Mouse (Mus musculus) heart, embryonic 15.5 days (tissue): Measurements from ENCODE around the gene Tex46. TPM values are rescaled to one million over a fixed set of nuclear protein-coding genes. Genes with fewer than 3 reads are reported as not detected.

Source experiments
- ATAC-seq: fragments of 200-750 bp; cut with Nextera tagmentation; replicated peaks from 2 replicates; pipeline ENCODE4 v1.8.0; 2017; ENCODE audit warnings: low read depth, moderate TSS enrichment; ENCODE audit not compliant: insufficient number of reproducible peaks, insufficient read depth, low FRiP score
- H3K27ac ChIP-seq: fragments of 300-500 bp; sonication (generic); 2 replicates; pipeline ENCODE4 v1.5.1; 2015; ENCODE audit warnings: mild to moderate bottlenecking, inconsistent platforms
- H3K27me3 ChIP-seq: fragments of 300-500 bp; sonication (generic); 2 replicates; pipeline ENCODE4 v1.6.1; 2015; ENCODE audit warnings: inconsistent platforms
- H3K36me3 ChIP-seq: fragments of 300-500 bp; sonication (generic); 2 replicates; pipeline ENCODE4 v1.6.1; 2015; ENCODE audit warnings: mild to moderate bottlenecking, inconsistent platforms
- H3K4me1 ChIP-seq: fragments of 300-500 bp; sonication (generic); replicated peaks from 2 replicates; pipeline ENCODE4 v1.6.1; 2015; ENCODE audit warnings: inconsistent platforms
- H3K4me2 ChIP-seq: fragments of 300-500 bp; sonication (generic); 2 replicates; pipeline ENCODE4 v1.6.1; 2015; ENCODE audit warnings: inconsistent platforms, mild to moderate bottlenecking, moderate library complexity
- H3K4me3 ChIP-seq: fragments of 300-500 bp; sonication (generic); 2 replicates; pipeline ENCODE4 v1.5.1; 2015; ENCODE audit warnings: mild to moderate bottlenecking, inconsistent platforms
- H3K9ac ChIP-seq: fragments of 300-500 bp; sonication (generic); 2 replicates; pipeline ENCODE4 v1.6.1; 2015; ENCODE audit warnings: mild to moderate bottlenecking, inconsistent platforms
- H3K9me3 ChIP-seq: fragments of 300-500 bp; sonication (generic); replicated peaks from 2 replicates; pipeline ENCODE4 v1.6.1; 2016; ENCODE audit warnings: inconsistent platforms
- WGBS: fragments of 180-500 bp; shearing (Covaris S2); methylation state at CpG from one replicate; pipeline ENCODE4 v1.1.7; 2015; ENCODE audit warnings: mixed read lengths; 5-methylcytosine and 5-hydroxymethylcytosine counted together
- polyA plus RNA-seq: library from polyadenylated mRNA; unstranded; fragments of >200 nt; fragmentation: Nextera tagmentation; extraction: Ambion mirVana; gene quantifications from 2 replicates; pipeline ENCODE4 v1.2.1, GENCODE M21; 2015

Tex46 gene
- polyA plus RNA-seq, 1 experiment from 2014 or later: not detected

GRCm38 (mm10) chr4:136600536-136600935, 9.7 kb upstream of the Tex46 start:
- H3K9me3 ChIP-seq: no peaks in the 10 kb centered on the region
- no peak overlapping the region for H3K27ac ChIP-seq
- no peak overlapping the region for H3K9ac ChIP-seq
- peak overlapping the region; percentile 64 for H3K4me2 ChIP-seq
- H3K4me3 ChIP-seq: peak overlapping the region; percentile 83
- H3K27me3 ChIP-seq: no peaks in the 10 kb centered on the region
- H3K4me1 ChIP-seq: peaks cover 25% of the 10 kb centered on the region
- WGBS: 83% methylated on average over 2 of the region's 2 CpGs
- no peak for ATAC-seq
- no peaks in the 10 kb centered on the region for H3K36me3 ChIP-seq

- no peak for ATAC-seq
- peaks cover 23% of the 10 kb centered on the region for H3K4me1 ChIP-seq
- WGBS: 2% methylated on average over 13 of the region's 13 CpGs
- no peaks in the 10 kb centered on the region for H3K9me3 ChIP-seq
- H3K27ac ChIP-seq: peak overlapping the region; percentile 90
- H3K36me3 ChIP-seq: no peaks in the 10 kb centered on the region
- peak overlapping the region; percentile 83 for H3K4me3 ChIP-seq
- H3K9ac ChIP-seq: peak overlapping the region; percentile 97
- H3K27me3 ChIP-seq: no peaks in the 10 kb centered on the region
- peak overlapping the region; percentile 64 for H3K4me2 ChIP-seq
These were observed 8.8 kb upstream of the Tex46 start for GRCm38 (mm10) chr4:136601476-136601875.

- Histone ChIP-seq H3K4me1 (peaks cover 23% of the 10 kb centered on the region), H3K27me3 (no peaks in the 10 kb centered on the region), H3K9ac (peak overlapping the region; percentile 97), H3K4me2 (peak overlapping the region; percentile 64), H3K36me3 (no peaks in the 10 kb centered on the region), H3K9me3 (no peaks in the 10 kb centered on the region), H3K27ac (peak overlapping the region; percentile 90), H3K4me3 (peak overlapping the region; percentile 83)
- WGBS: under 1% methylated on average over 66 of the region's 68 CpGs
- peak; percentile 68 for ATAC-seq
These were observed 8.2 kb upstream of the Tex46 start for GRCm38 (mm10) chr4:136602018-136602554.

- ATAC-seq: peak; percentile 80
- Histone ChIP-seq H3K4me1 (peaks cover 20% of the 10 kb centered on the region), H3K9me3 (no peaks in the 10 kb centered on the region), H3K9ac (peak within 1 kb of the TSS; percentile 97), H3K4me3 (peak within 1 kb of the TSS; percentile 83), H3K4me2 (peak within 1 kb of the TSS; percentile 64), H3K27ac (peak within 1 kb of the TSS; percentile 90), H3K27me3 (no peaks in the 10 kb centered on the region), H3K36me3 (no peaks in the 10 kb centered on the region)
- WGBS: under 1% methylated on average over 45 of the region's 45 CpGs
These were observed 7.7 kb upstream of the Tex46 start, which contains the start of gene Kdm1a for GRCm38 (mm10) chr4:136602568-136602967. TSS of gene Kdm1a (minus strand) at chr4:136602723.

GRCm38 (mm10) chr4:136605756-136606485, 4.3 kb upstream of the Tex46 start:
- no peak for ATAC-seq
- no peaks in the 10 kb centered on the region for H3K36me3 ChIP-seq
- 86% methylated on average over 19 of the region's 19 CpGs for WGBS
- no peak overlapping the region for H3K27ac ChIP-seq
- H3K4me2 ChIP-seq: no peak overlapping the region
- H3K9me3 ChIP-seq: no peaks in the 10 kb centered on the region
- H3K27me3 ChIP-seq: no peaks in the 10 kb centered on the region
- peaks cover 7% of the 10 kb centered on the region for H3K4me1 ChIP-seq
- H3K4me3 ChIP-seq: no peak overlapping the region
- no peak overlapping the region for H3K9ac ChIP-seq

GRCm38 (mm10) chr4:136613657-136614056, 3.4 kb downstream of the Tex46 start:
- H3K4me2 ChIP-seq: no peak overlapping the region
- no peak overlapping the region for H3K27ac ChIP-seq
- no peaks in the 10 kb centered on the region for H3K36me3 ChIP-seq
- H3K4me1 ChIP-seq: 0 out of 2 replicates have a peak, but pooled peaks cover 1% of the 10 kb centered on the region
- no peak for ATAC-seq
- no peaks in the 10 kb centered on the region for H3K9me3 ChIP-seq
- WGBS: 59% methylated on average over 7 of the region's 7 CpGs
- no peaks in the 10 kb centered on the region for H3K27me3 ChIP-seq
- no peak overlapping the region for H3K9ac ChIP-seq
- H3K4me3 ChIP-seq: no peak overlapping the region

GRCm38 (mm10) chr4:136621336-136621735, 11.1 kb downstream of the Tex46 start:
- Histone ChIP-seq H3K27ac (no peak overlapping the region), H3K4me2 (no peak overlapping the region), H3K4me1 (0 out of 2 replicates have a peak, but pooled peaks cover 2% of the 10 kb centered on the region), H3K9ac (no peak overlapping the region), H3K36me3 (no peaks in the 10 kb centered on the region), H3K4me3 (no peak overlapping the region), H3K9me3 (no peaks in the 10 kb centered on the region), H3K27me3 (peaks cover 17% of the 10 kb centered on the region)
- no peak for ATAC-seq
- WGBS: 0% methylated on average over 1 of the region's 1 CpGs

- H3K4me1 ChIP-seq: 0 out of 2 replicates have a peak, but pooled peaks cover 2% of the 10 kb centered on the region
- H3K9ac ChIP-seq: no peak overlapping the region
- H3K9me3 ChIP-seq: no peaks in the 10 kb centered on the region
- 55% methylated on average over 5 of the region's 5 CpGs for WGBS
- no peak overlapping the region for H3K4me2 ChIP-seq
- H3K27ac ChIP-seq: no peak overlapping the region
- no peak overlapping the region for H3K4me3 ChIP-seq
- no peaks in the 10 kb centered on the region for H3K36me3 ChIP-seq
- no peak for ATAC-seq
- peaks cover 17% of the 10 kb centered on the region for H3K27me3 ChIP-seq
These were observed 11.7 kb downstream of the Tex46 start for GRCm38 (mm10) chr4:136621956-136622355.

GRCm38 (mm10) chr4:136622388-136622787, 12.2 kb downstream of the Tex46 start, which contains the start of gene Lactbl1:
TSS of gene Lactbl1 (plus strand) at chr4:136622621.
- Histone ChIP-seq H3K9me3 (no peaks in the 10 kb centered on the region), H3K4me1 (0 out of 2 replicates have a peak, but pooled peaks cover 2% of the 10 kb centered on the region), H3K4me2 (no peak within 1 kb of the TSS), H3K9ac (no peak within 1 kb of the TSS), H3K4me3 (no peak within 1 kb of the TSS), H3K36me3 (no peaks in the 10 kb centered on the region), H3K27ac (no peak within 1 kb of the TSS), H3K27me3 (peaks cover 17% of the 10 kb centered on the region)
- ATAC-seq: no peak
- WGBS: 36% methylated on average over 6 of the region's 6 CpGs

GRCm38 (mm10) chr4:136626590-136626989, 16.4 kb downstream of the Tex46 start:
- Histone ChIP-seq H3K4me2 (no peak overlapping the region), H3K36me3 (no peaks in the 10 kb centered on the region), H3K27me3 (peaks cover 17% of the 10 kb centered on the region), H3K9me3 (no peaks in the 10 kb centered on the region), H3K4me1 (peaks cover 10% of the 10 kb centered on the region), H3K4me3 (no peak overlapping the region), H3K27ac (no peak overlapping the region), H3K9ac (no peak overlapping the region)
- WGBS: 61% methylated on average over 6 of the region's 6 CpGs
- no peak for ATAC-seq

- Histone ChIP-seq H3K9me3 (no peaks in the 10 kb centered on the region), H3K27me3 (peaks cover 11% of the 10 kb centered on the region), H3K27ac (no peak overlapping the region), H3K36me3 (no peaks in the 10 kb centered on the region), H3K9ac (no peak overlapping the region), H3K4me3 (no peak overlapping the region), H3K4me1 (peaks cover 11% of the 10 kb centered on the region), H3K4me2 (no peak overlapping the region)
- ATAC-seq: peak; percentile 78
- WGBS: 73% methylated on average over 11 of the region's 11 CpGs
These were observed 21.2 kb downstream of the Tex46 start for GRCm38 (mm10) chr4:136631237-136631994.
